Mouse (Mus musculus) urinary bladder, adult 18-20 months (tissue): ENCODE measurements around the gene Epha2.

ENCODE experiments used
- DNase-seq, 2 experiments: peaks; one replicate each; pipeline ENCODE4 v3.0.0; 2022; ENCODE audit warnings: low spot score in 2 of 2, mixed read lengths in 2 of 2

Epha2 gene

GRCm38 (mm10) chr4:141367997-141368791, 67.2 kb downstream of the Epha2 start, which contains the start of gene Fam131c:
Gene Fam131c, plus strand, starts transcription at chr4:141368220.
- DNase-seq: no peak

GRCm38 (mm10) chr4:141372426-141372825, 71.4 kb downstream of the Epha2 start:
- no peak for DNase-seq
